Mouse (Mus musculus) embryonic facial prominence, embryonic 14.5 days (tissue): ENCODE measurements around the gene Dpagt1. TPM values are rescaled to one million over a fixed set of nuclear protein-coding genes. Genes with fewer than 3 reads are reported as not detected.
"Not testable (repeated sequence)": the region's sequence is repeated elsewhere in the genome, so short reads cannot be mapped to it uniquely, and the experiment has no call there.

Experiments used
- ATAC-seq: fragments of 200-750 bp; cut with Nextera tagmentation; 2 replicates; pipeline ENCODE4 v1.8.0; 2017; ENCODE audit warnings: low read depth, moderate number of reproducible peaks, moderate TSS enrichment
- DNase-seq: peaks from one replicate; pipeline ENCODE4 v3.0.0-alpha.2; 2015; ENCODE audit warnings: low spot score
- H3K27ac ChIP-seq: fragments of 300-500 bp; sonication (generic); replicated peaks from 2 replicates; pipeline ENCODE4 v1.5.1; 2014; ENCODE audit warnings: low read depth, mild to moderate bottlenecking, low read length, moderate library complexity
- H3K27me3 ChIP-seq: fragments of 300-500 bp; sonication (generic); replicated peaks from 2 replicates; pipeline ENCODE4 v1.6.1; 2014; ENCODE audit warnings: low read length; ENCODE audit not compliant: control insufficient read depth, insufficient read depth
- H3K36me3 ChIP-seq: fragments of 300-500 bp; sonication (generic); 2 replicates; pipeline ENCODE4 v1.6.1; 2014; ENCODE audit warnings: low read length, mixed read lengths; ENCODE audit not compliant: control insufficient read depth, insufficient read depth
- H3K4me1 ChIP-seq: fragments of 300-500 bp; sonication (generic); 2 replicates; pipeline ENCODE4 v1.6.1; 2014; ENCODE audit warnings: antibody characterized with exemption, low read length; ENCODE audit not compliant: control insufficient read depth, insufficient read depth
- H3K4me2 ChIP-seq: fragments of 300-500 bp; sonication (generic); 2 replicates; pipeline ENCODE4 v1.6.1; 2014; ENCODE audit warnings: low read depth, mild to moderate bottlenecking, low read length, moderate library complexity, mixed read lengths
- H3K4me3 ChIP-seq: fragments of 300-500 bp; sonication (generic); 2 replicates; pipeline ENCODE4 v1.5.1; 2014; ENCODE audit warnings: low read depth, mild to moderate bottlenecking, low read length
- H3K9ac ChIP-seq: fragments of 300-500 bp; sonication (generic); 2 replicates; pipeline ENCODE4 v1.6.1; 2014; ENCODE audit warnings: low read depth, mild to moderate bottlenecking, low read length, moderate library complexity, mixed read lengths
- H3K9me3 ChIP-seq: fragments of 300-500 bp; sonication (generic); 2 replicates; pipeline ENCODE4 v1.6.1; 2016; ENCODE audit warnings: low read length; ENCODE audit not compliant: control insufficient read depth
- WGBS: fragments of 180-500 bp; shearing (Covaris S2); extraction: QIAGEN DNeasy Blood & Tissue Kit; methylation state at CpG from one replicate; pipeline ENCODE4 v1.1.7; 2014; 5-methylcytosine and 5-hydroxymethylcytosine counted together
- polyA plus RNA-seq: library from polyadenylated mRNA; unstranded; fragments of >200 nt; fragmentation: Nextera tagmentation; extraction: Ambion mirVana; gene quantifications from 2 replicates; pipeline ENCODE4 v1.2.1, GENCODE M21; 2014

Gene Dpagt1
- polyA plus RNA-seq, 1 experiment from 2014 or later, result 34.3 TPM

DNA sequence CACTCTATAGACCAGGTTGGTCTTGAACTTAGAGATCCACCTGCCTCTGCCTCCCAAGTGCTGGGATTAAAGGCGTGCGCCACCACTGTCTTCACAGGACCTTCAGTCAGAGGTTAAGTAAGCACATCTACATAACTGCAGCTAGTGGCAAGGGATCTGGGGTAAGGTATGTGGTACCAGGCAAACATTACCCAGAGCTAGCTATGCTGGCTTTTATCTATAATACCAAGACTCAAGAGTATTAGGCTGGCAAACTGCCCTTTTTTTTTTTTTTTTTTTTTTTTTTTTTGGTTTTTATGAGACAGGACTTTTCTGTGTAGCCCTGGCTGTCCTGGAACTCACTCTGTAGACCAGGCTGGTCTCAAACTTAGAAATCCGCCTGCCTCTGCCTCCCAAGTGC lies 25.8 kb upstream of the Dpagt1 start:
- not testable (repeated sequence) for H3K27ac ChIP-seq, H3K27me3 ChIP-seq, DNase-seq, H3K4me1 ChIP-seq, ATAC-seq, H3K4me2 ChIP-seq, H3K9me3 ChIP-seq, H3K9ac ChIP-seq, H3K4me3 ChIP-seq
- WGBS, result 91% methylated on average over 3 of the region's 3 CpGs
- H3K36me3 ChIP-seq, result peaks cover 77% of the 10 kb centered on the region

DNA sequence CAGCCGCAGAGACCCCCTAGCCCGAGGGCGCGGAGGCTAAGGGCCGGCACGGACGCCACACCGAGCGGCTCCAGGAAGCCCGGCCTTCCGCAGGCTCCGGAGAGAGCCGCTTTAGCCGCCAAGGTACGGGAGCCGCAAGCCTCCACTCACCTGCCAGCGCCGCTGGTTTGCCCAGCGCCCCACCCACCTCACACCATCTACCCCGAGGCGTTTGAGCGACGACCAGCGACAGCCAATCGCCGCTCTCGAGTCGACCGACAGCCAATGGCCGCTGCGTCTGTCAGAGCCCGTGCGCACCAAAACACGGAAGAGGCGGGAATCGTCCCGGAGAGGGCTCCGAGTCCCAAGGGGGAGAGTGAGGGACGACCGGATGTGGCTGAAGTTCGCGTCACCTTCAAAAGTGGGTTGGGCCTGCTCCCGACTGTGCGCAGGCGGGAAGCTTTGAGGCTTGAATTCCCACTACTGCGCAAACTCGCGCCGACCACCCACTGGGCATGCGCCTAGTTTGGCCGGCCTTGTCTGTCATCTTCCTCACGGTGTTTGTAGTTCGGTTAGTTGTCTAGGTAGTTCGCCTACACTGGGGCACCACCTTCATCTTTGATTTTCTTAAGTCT lies 20.2 kb upstream of the Dpagt1 start, which contains the start of gene Hinfp:
Gene Hinfp (minus strand): TSS at position 206 of the 614 bp plus-strand sequence.
- Histone ChIP-seq H3K36me3 (peaks cover 24% of the 10 kb centered on the region), H3K4me2 (peak within 1 kb of the TSS; percentile 77), H3K27me3 (no peaks in the 10 kb centered on the region)

DNA sequence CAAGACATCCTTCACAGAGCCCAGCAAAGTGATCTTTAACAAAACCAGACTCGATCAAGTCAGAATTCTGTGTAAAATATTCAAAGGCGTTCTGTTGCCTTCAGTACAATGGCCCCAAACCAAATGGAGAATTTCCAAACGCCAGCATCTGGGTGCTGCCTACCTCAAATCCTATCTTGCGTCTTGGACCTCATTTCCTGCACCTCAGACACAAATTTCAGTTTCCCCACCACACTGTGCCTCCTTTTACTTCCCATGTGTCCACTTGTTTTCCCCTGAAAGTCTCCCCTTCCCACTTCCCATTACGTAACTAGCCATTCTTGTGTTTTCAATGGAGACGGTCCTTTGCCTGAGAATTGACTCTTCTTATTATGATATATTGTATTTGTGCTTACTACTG lies 19.3 kb upstream of the Dpagt1 start:
- Histone ChIP-seq H3K9me3 (no peaks in the 10 kb centered on the region), H3K4me2 (no peak overlapping the region), H3K4me3 (no peak overlapping the region), H3K36me3 (peaks cover 21% of the 10 kb centered on the region), H3K27me3 (no peaks in the 10 kb centered on the region), H3K4me1 (0 out of 2 replicates have a peak, but pooled peaks cover 3% of the 10 kb centered on the region), H3K27ac (no peak overlapping the region), H3K9ac (no peak overlapping the region)
- ATAC-seq (no peak), DNase-seq (no peak)
- 89% methylated on average over 6 of the region's 6 CpGs for WGBS

More for the DNA sequence above, 20.2 kb upstream of the Dpagt1 start, which contains the start of gene Hinfp:
- WGBS, result under 1% methylated on average over 35 of the region's 54 CpGs
- ATAC-seq (peak; percentile 99), DNase-seq (peak; percentile 100)
- H3K27ac ChIP-seq, result peak within 1 kb of the TSS; percentile 59
- H3K9ac ChIP-seq, result peak within 1 kb of the TSS; percentile 79
- H3K4me1 ChIP-seq, result 0 out of 2 replicates have a peak, but pooled peaks cover 3% of the 10 kb centered on the region
- H3K9me3 ChIP-seq, result no peaks in the 10 kb centered on the region
- H3K4me3 ChIP-seq, result peak within 1 kb of the TSS; percentile 67

DNA sequence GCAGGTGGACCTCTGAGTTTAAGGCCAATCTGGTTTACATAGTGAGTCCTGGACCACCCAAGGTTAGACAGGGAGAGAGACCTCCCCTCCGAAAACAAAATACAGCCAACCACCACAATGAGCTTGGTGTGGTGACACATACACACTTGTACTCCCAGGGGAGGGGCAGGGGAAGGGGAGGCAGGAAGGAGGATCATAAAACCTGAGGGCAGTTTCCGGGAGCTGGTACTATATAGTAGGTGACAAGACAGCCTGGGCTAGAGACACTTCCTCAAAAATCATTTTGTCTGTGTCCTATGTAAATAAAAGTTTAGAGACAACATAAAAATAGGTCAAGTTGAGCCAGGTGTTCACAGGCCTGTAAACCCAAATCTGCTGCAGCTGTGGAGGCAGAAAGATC lies 18.6 kb upstream of the Dpagt1 start:
- Histone ChIP-seq H3K4me2 (no peak overlapping the region), H3K4me1 (0 out of 2 replicates have a peak, but pooled peaks cover 3% of the 10 kb centered on the region), H3K27ac (no peak overlapping the region), H3K27me3 (no peaks in the 10 kb centered on the region), H3K4me3 (no peak overlapping the region), H3K36me3 (peaks cover 13% of the 10 kb centered on the region), H3K9ac (no peak overlapping the region), H3K9me3 (no peaks in the 10 kb centered on the region)
- WGBS, result 82% methylated on average over 2 of the region's 2 CpGs
- ATAC-seq (no peak), DNase-seq (no peak)

DNA sequence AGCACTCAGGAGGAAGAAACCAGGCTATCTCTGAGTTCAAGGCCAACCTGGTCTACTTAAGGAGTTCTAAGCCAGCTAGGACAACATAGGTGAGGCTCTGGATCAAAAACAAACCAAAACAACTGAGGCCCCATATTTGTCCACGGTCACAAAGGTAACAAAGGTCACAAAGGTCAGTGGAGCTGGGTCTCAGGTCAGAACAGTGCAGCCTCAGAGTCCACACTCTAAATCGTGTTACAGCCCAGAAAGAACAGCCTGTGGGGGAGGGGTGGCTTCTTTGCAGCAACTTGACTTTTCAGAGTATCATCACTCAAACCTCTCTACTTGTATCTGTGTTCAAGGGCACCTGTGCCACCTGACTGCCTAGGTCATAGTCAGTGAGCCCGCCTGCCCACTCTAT lies 16.1 kb upstream of the Dpagt1 start:
- H3K4me3 ChIP-seq, result no peak overlapping the region
- no peak overlapping the region for H3K4me2 ChIP-seq
- DNase-seq, result no peak
- H3K4me1 ChIP-seq, result 0 out of 2 replicates have a peak, but pooled peaks cover under 1% of the 10 kb centered on the region
- no peak for ATAC-seq
- H3K36me3 ChIP-seq, result peaks cover 31% of the 10 kb centered on the region
- WGBS, result 49% methylated on average over 3 of the region's 3 CpGs
- no peak overlapping the region for H3K27ac ChIP-seq
- no peak overlapping the region for H3K9ac ChIP-seq
- no peaks in the 10 kb centered on the region for H3K9me3 ChIP-seq
- H3K27me3 ChIP-seq, result no peaks in the 10 kb centered on the region

DNA sequence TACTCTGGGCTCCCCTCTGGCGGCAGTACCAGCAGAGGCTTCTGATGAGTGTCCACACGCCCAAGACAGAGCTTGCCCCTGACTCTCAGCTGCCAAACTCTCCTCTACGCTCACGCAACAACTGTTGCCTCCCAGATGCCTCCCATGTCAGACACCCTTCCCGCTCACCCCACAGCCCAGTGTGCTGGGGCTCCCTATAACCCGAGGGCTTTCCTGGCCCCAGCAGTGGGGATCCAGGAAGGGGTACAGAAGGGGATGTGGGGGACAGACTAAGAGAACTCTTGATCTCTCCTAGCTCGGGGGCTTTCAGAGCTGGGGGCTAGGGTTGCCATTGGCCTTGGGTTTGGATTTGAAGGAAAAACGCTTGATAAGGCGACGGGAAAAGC lies 15.1 kb upstream of the Dpagt1 start:
- H3K27me3 ChIP-seq, result no peaks in the 10 kb centered on the region
- no peaks in the 10 kb centered on the region for H3K9me3 ChIP-seq
- 26% methylated on average over 10 of the region's 10 CpGs for WGBS
- H3K4me3 ChIP-seq, result no peak overlapping the region
- DNase-seq (no peak), ATAC-seq (no peak)
- H3K36me3 ChIP-seq, result peaks cover 41% of the 10 kb centered on the region
- no peaks in the 10 kb centered on the region for H3K4me1 ChIP-seq
- no peak overlapping the region for H3K27ac ChIP-seq
- peak overlapping the region; percentile 26; the same call in 1 of the 2 replicates for H3K4me2 ChIP-seq
- H3K9ac ChIP-seq, result peak overlapping the region; percentile 40; the same call in 1 of the 2 replicates

DNA sequence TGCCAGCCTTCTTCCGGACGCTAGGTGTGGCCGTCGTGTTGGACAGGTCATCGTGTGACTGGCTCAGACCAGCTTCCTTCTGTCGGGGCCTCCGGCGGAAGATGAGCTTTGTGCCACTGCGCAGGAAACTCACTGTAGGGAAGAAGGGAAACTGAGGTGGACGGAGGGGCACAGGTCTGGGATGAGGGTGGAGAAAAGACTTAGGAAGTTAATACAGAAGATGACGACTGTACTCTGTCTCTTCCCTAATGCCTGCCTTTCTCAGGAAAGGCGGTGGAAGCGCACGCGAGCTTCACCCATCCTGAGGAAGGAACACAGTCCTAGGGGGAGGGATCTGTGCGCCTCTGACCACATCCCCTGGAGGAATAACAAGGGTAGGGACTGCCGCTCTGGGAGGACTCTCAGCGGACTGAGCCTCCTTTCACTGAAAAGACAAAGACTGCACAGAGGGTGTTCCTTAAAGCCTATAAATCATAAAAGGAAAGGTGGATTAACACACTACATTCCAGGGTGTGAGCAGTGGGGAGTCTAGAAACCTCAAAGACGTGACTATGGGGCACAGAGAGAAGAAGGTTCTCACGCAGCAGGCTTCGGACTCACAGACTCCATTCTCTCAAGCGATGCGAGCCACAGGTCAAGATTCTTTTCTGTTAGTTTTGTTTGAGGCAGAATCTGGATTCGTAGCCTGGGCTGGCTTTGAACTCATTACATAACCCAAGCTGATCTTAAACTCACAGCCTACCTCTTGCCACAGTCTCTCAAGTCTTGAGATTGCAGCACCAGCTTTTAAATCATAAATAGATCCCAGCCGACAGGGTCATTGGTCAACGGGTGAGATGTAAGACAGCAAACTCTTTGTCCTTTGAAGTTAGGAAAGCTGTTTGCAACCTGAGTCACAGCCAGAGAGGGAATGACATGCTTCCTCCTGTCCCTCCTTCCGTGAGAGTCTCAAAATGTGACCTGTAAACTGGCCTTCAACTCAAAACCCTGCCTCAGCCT lies 14.4 kb upstream of the Dpagt1 start:
- Histone ChIP-seq H3K9ac (peak overlapping the region; percentile 40; the same call in 1 of the 2 replicates), H3K4me1 (no peaks in the 10 kb centered on the region), H3K27ac (peak overlapping the region; percentile 48; the same call in 1 of the 2 replicates), H3K27me3 (no peaks in the 10 kb centered on the region), H3K4me3 (no peak overlapping the region), H3K36me3 (peaks cover 48% of the 10 kb centered on the region), H3K4me2 (peak overlapping the region; percentile 26), H3K9me3 (no peaks in the 10 kb centered on the region)
- ATAC-seq, result peak; percentile 58; the same call in 1 of the 2 replicates
- peak; percentile 54 for DNase-seq
- WGBS, result 12% methylated on average over 27 of the region's 27 CpGs

DNA sequence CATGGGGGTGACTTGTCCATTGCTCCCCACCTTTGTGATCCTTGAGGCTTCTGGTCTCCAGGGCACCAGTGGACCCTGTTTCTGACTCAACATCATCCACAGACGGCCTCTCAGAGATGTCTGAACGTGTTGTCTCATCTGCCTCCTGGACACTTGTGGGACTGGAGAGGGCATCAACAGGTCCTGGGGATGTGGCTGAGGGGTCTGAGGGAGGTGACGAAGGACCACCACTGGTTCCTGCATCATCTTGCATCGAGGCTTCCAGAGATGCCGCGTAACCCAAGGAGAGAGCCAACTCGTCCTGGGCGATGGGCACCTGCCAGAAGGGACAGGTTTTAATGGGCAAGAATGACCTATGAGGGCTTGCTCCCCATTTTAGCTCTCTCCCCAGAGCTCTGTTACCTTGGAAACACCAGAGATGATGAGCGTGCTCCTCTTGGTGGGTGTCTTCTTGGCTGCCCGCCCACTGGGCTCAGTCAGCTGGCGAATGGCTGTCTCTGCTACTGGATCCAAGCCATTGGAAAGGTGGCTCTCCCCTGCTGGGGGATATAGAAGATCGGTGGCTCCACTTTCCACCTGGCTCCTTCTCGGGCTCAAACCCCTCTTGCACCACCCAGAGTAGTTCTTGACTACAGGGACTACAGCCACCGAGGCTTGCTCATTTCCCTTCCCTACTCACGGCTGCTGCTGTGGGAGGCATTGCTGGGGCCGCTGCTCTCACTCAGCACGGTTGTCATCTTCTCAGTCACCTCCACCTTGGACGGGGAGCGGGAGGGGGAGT lies 12.2 kb upstream of the Dpagt1 start:
- H3K9me3 ChIP-seq, result no peaks in the 10 kb centered on the region
- peaks cover 4% of the 10 kb centered on the region; the same call in 1 of the 2 replicates for H3K4me1 ChIP-seq
- H3K9ac ChIP-seq, result no peak overlapping the region
- 76% methylated on average over 19 of the region's 19 CpGs for WGBS
- no peak overlapping the region for H3K4me3 ChIP-seq
- no peak overlapping the region for H3K27ac ChIP-seq
- H3K27me3 ChIP-seq, result no peaks in the 10 kb centered on the region
- no peak overlapping the region for H3K4me2 ChIP-seq
- peaks cover 52% of the 10 kb centered on the region for H3K36me3 ChIP-seq
- DNase-seq, result no peak
- no peak for ATAC-seq
